Mouse (Mus musculus) hindbrain, embryonic 10.5 days (tissue): ENCODE measurements around the gene Nop10. TPM values are rescaled to one million over a fixed set of nuclear protein-coding genes. Genes with fewer than 3 reads are reported as not detected.

ENCODE experiments used
- DNase-seq: peaks from one replicate; pipeline ENCODE4 v3.0.0-alpha.2; 2017; ENCODE audit warnings: low spot score
- H3K27ac ChIP-seq: fragments of 300-500 bp; sonication (generic); 2 replicates; pipeline ENCODE4 v1.5.1; 2016; ENCODE audit warnings: mild to moderate bottlenecking, moderate library complexity
- H3K27me3 ChIP-seq: fragments of 300-500 bp; sonication (generic); 2 replicates; pipeline ENCODE4 v1.6.1; 2016; ENCODE audit warnings: mild to moderate bottlenecking; ENCODE audit not compliant: poor library complexity, insufficient read depth, severe bottlenecking
- H3K36me3 ChIP-seq: fragments of 300-500 bp; sonication (generic); 2 replicates; pipeline ENCODE4 v1.6.1; 2016; ENCODE audit warnings: mild to moderate bottlenecking, moderate library complexity
- H3K4me1 ChIP-seq: fragments of 300-500 bp; sonication (generic); replicated peaks from 2 replicates; pipeline ENCODE4 v1.6.1; 2016; ENCODE audit warnings: mild to moderate bottlenecking
- H3K4me3 ChIP-seq: fragments of 300-500 bp; sonication (generic); 2 replicates; pipeline ENCODE4 v1.5.1; 2016; ENCODE audit warnings: mild to moderate bottlenecking, moderate library complexity
- H3K9me3 ChIP-seq: fragments of 300-500 bp; sonication (generic); 2 replicates; pipeline ENCODE4 v1.6.1; 2016; ENCODE audit warnings: mild to moderate bottlenecking, moderate library complexity
- WGBS: fragments of 180-500 bp; shearing (Covaris S2); methylation state at CpG from one replicate; pipeline ENCODE4 v1.1.7; 2016; 5-methylcytosine and 5-hydroxymethylcytosine counted together
- polyA plus RNA-seq: library from polyadenylated mRNA; unstranded; fragments of >200 nt; fragmentation: Nextera tagmentation; extraction: Ambion mirVana; gene quantifications from 2 replicates; pipeline ENCODE4 v1.2.1, GENCODE M21; 2016

Nop10 gene
- polyA plus RNA-seq, 1 experiment from 2014 or later, result 178 TPM

GRCm38 (mm10) chr2:112245307-112245706 is 16.4 kb upstream of the Nop10 start:
- H3K27ac ChIP-seq, result no peak overlapping the region
- H3K9me3 ChIP-seq, result no peaks in the 10 kb centered on the region
- DNase-seq, result no peak
- peaks cover 32% of the 10 kb centered on the region for H3K36me3 ChIP-seq
- WGBS, result 90% methylated on average over 5 of the region's 5 CpGs
- H3K4me1 ChIP-seq, result peaks cover 19% of the 10 kb centered on the region
- H3K27me3 ChIP-seq, result no peaks in the 10 kb centered on the region
- H3K4me3 ChIP-seq, result no peak overlapping the region

GRCm38 (mm10) chr2:112246193-112246592 is 15.5 kb upstream of the Nop10 start:
- Histone ChIP-seq H3K4me3 (no peak overlapping the region), H3K27me3 (no peaks in the 10 kb centered on the region), H3K27ac (no peak overlapping the region), H3K4me1 (peaks cover 12% of the 10 kb centered on the region), H3K9me3 (no peaks in the 10 kb centered on the region), H3K36me3 (peaks cover 32% of the 10 kb centered on the region)
- WGBS, result 94% methylated on average over 6 of the region's 6 CpGs
- DNase-seq, result no peak

- H3K4me1 ChIP-seq, result peaks cover 8% of the 10 kb centered on the region; the same call in 1 of the 2 replicates
- 89% methylated on average over 10 of the region's 10 CpGs for WGBS
- H3K9me3 ChIP-seq, result no peaks in the 10 kb centered on the region
- H3K4me3 ChIP-seq, result no peak overlapping the region
- no peak for DNase-seq
- H3K27me3 ChIP-seq, result no peaks in the 10 kb centered on the region
- H3K36me3 ChIP-seq, result peaks cover 32% of the 10 kb centered on the region
- H3K27ac ChIP-seq, result no peak overlapping the region
These were observed 14.4 kb upstream of the Nop10 start for GRCm38 (mm10) chr2:112247323-112247722.

GRCm38 (mm10) chr2:112249780-112250453 is 11.8 kb upstream of the Nop10 start:
- Histone ChIP-seq H3K27me3 (no peaks in the 10 kb centered on the region), H3K36me3 (peaks cover 14% of the 10 kb centered on the region), H3K27ac (no peak overlapping the region), H3K4me3 (no peak overlapping the region), H3K4me1 (no peaks in the 10 kb centered on the region), H3K9me3 (no peaks in the 10 kb centered on the region)
- WGBS, result 89% methylated on average over 10 of the region's 10 CpGs
- DNase-seq, result no peak

GRCm38 (mm10) chr2:112254675-112255515 is 6.8 kb upstream of the Nop10 start:
- H3K4me3 ChIP-seq, result no peak overlapping the region
- H3K4me1 ChIP-seq, result no peaks in the 10 kb centered on the region
- WGBS, result 75% methylated on average over 7 of the region's 7 CpGs
- H3K36me3 ChIP-seq, result no peaks in the 10 kb centered on the region
- no peak for DNase-seq
- no peaks in the 10 kb centered on the region for H3K9me3 ChIP-seq
- H3K27ac ChIP-seq, result no peak overlapping the region
- no peaks in the 10 kb centered on the region for H3K27me3 ChIP-seq

GRCm38 (mm10) chr2:112259241-112259962 is 2.3 kb upstream of the Nop10 start, which contains the start of gene Nutm1:
Nutm1 (minus strand) TSS chr2:112259291.
- 72% methylated on average over 10 of the region's 10 CpGs for WGBS
- no peaks in the 10 kb centered on the region for H3K9me3 ChIP-seq

GRCm38 (mm10) chr2:112262779-112263295 is 1.1 kb downstream of the Nop10 start:
- WGBS, result 39% methylated on average over 4 of the region's 4 CpGs
- Histone ChIP-seq H3K4me3 (peak overlapping the region; percentile 68), H3K9me3 (no peaks in the 10 kb centered on the region), H3K36me3 (no peaks in the 10 kb centered on the region), H3K27me3 (no peaks in the 10 kb centered on the region), H3K27ac (peak overlapping the region; percentile 88; the same call in 1 of the 2 replicates), H3K4me1 (peaks cover 37% of the 10 kb centered on the region)
- no peak for DNase-seq

More at GRCm38 (mm10) chr2:112259241-112259962, 2.3 kb upstream of the Nop10 start, which contains the start of gene Nutm1:
- Histone ChIP-seq H3K4me1 (peaks cover 12% of the 10 kb centered on the region), H3K36me3 (no peaks in the 10 kb centered on the region), H3K27me3 (no peaks in the 10 kb centered on the region), H3K4me3 (no peak within 1 kb of the TSS), H3K27ac (no peak within 1 kb of the TSS)
- no peak for DNase-seq

GRCm38 (mm10) chr2:112264364-112264763 is 2.6 kb downstream of the Nop10 start:
- Histone ChIP-seq H3K9me3 (no peaks in the 10 kb centered on the region), H3K4me3 (no peak overlapping the region), H3K27ac (no peak overlapping the region), H3K27me3 (no peaks in the 10 kb centered on the region), H3K36me3 (no peaks in the 10 kb centered on the region), H3K4me1 (peaks cover 38% of the 10 kb centered on the region)
- 82% methylated on average over 4 of the region's 4 CpGs for WGBS
- no peak for DNase-seq

GRCm38 (mm10) chr2:112265448-112266241 is 3.9 kb downstream of the Nop10 start, which contains the start of gene Slc12a6:
Slc12a6 (plus strand) TSS chr2:112265825.
- H3K4me3 ChIP-seq, result peak within 1 kb of the TSS; percentile 84
- under 1% methylated on average over 85 of the region's 85 CpGs for WGBS

GRCm38 (mm10) chr2:112266242-112266592 is 4.5 kb downstream of the Nop10 start, which contains the start of gene Gm21985:
Gm21985 (plus strand) TSS chr2:112266314.
- H3K9me3 ChIP-seq, result no peaks in the 10 kb centered on the region
- H3K4me1 ChIP-seq, result peaks cover 38% of the 10 kb centered on the region
- WGBS, result 3% methylated on average over 11 of the region's 11 CpGs
- peak within 1 kb of the TSS; percentile 90 for H3K27ac ChIP-seq
- no peaks in the 10 kb centered on the region for H3K36me3 ChIP-seq
- H3K4me3 ChIP-seq, result peak within 1 kb of the TSS; percentile 84
- no peaks in the 10 kb centered on the region for H3K27me3 ChIP-seq
- no peak for DNase-seq

More at GRCm38 (mm10) chr2:112265448-112266241, 3.9 kb downstream of the Nop10 start, which contains the start of gene Slc12a6:
- H3K27ac ChIP-seq, result peak within 1 kb of the TSS; percentile 90
- H3K9me3 ChIP-seq, result no peaks in the 10 kb centered on the region
- peaks cover 38% of the 10 kb centered on the region for H3K4me1 ChIP-seq
- H3K27me3 ChIP-seq, result no peaks in the 10 kb centered on the region
- H3K36me3 ChIP-seq, result no peaks in the 10 kb centered on the region
- peak; percentile 94 for DNase-seq

- H3K27ac ChIP-seq, result no peak overlapping the region; the same call in 1 of the 2 replicates
- H3K27me3 ChIP-seq, result no peaks in the 10 kb centered on the region
- 57% methylated on average over 10 of the region's 10 CpGs for WGBS
- DNase-seq, result peak; percentile 5
- H3K4me1 ChIP-seq, result peaks cover 38% of the 10 kb centered on the region
- H3K4me3 ChIP-seq, result peak overlapping the region; percentile 84
- H3K9me3 ChIP-seq, result no peaks in the 10 kb centered on the region
- H3K36me3 ChIP-seq, result no peaks in the 10 kb centered on the region
These were observed 5.1 kb downstream of the Nop10 start for GRCm38 (mm10) chr2:112266780-112267179.
